Mouse (Mus musculus): ENCODE data around the gene Calcrl.

GRCm38 (mm10) chr2:84295068-84295467 lies 130.1 kb downstream of the Calcrl start:
- no peak for TF ChIP-seq GATA1 (IDR thresholded peaks at IDR 0.05; ENCODE audit: borderline replicate concordance, low read length)
- TF ChIP-seq FLI1 (IDR thresholded peaks at IDR 0.05; ENCODE audit: low read length) = no peak

Measured in megakaryocyte, embryonic 14.5 days (primary cell).